Mouse (Mus musculus) myocyte (in vitro differentiated cells): ENCODE measurements around the gene Abcf2.

Experiments
- MAX ChIP-seq: IDR thresholded peaks from one replicate; pipeline ENCODE4 v1.6.1; 2011; ENCODE audit warnings: low read depth, mild to moderate bottlenecking, control low read depth
- POLR2A ChIP-seq: IDR thresholded peaks from one replicate; pipeline ENCODE4 v1.6.1; 2011; ENCODE audit warnings: low read depth, mild to moderate bottlenecking, control low read depth, moderate library complexity; ENCODE audit not compliant: insufficient read length
- POLR2AphosphoS2 ChIP-seq: IDR thresholded peaks from one replicate; pipeline ENCODE4 v1.6.1; 2011; ENCODE audit warnings: low read depth, control low read depth; ENCODE audit not compliant: insufficient read length
- USF1 ChIP-seq: IDR thresholded peaks from one replicate; pipeline ENCODE4 v1.6.1; 2011; ENCODE audit warnings: low read depth, mild to moderate bottlenecking, control low read depth, moderate library complexity

DNA sequence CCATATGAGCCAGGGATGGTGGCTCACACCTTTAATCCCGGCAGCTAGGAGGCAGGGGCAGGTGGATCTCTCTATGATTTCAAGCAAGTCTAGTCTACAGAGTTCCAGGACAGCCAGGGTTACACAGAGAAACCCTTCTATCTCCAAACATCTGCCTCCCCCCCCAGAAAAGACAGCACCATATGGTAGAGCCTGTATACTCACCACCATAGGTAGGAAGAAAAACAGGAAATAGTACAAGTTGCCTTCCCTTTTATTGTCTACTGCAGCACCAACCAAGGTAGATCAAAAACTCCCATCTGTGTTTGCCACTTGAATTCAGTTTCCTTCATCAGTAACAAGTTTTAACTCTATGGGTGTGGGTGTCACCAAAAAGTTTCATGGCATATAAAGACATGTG is 1.3 kb downstream of the Abcf2 start:
- TF ChIP-seq POLR2A (no peak), USF1 (no peak), MAX (no peak), POLR2AphosphoS2 (no peak)
